Mouse (Mus musculus) limb, embryonic 15.5 days (tissue): ENCODE measurements around the gene Exoc6b. TPM values are rescaled to one million over a fixed set of nuclear protein-coding genes. Genes with fewer than 3 reads are reported as not detected.

Experiments used
- ATAC-seq: fragments of 200-750 bp; cut with Nextera tagmentation; 2 replicates; pipeline ENCODE4 v1.8.0; 2017; ENCODE audit warnings: low read depth, moderate TSS enrichment; ENCODE audit not compliant: insufficient number of reproducible peaks, low FRiP score, low TSS enrichment
- H3K27ac ChIP-seq: fragments of 300-500 bp; sonication (generic); 2 replicates; pipeline ENCODE4 v1.5.1; 2015; ENCODE audit warnings: moderate library complexity, mild to moderate bottlenecking, inconsistent platforms
- H3K27me3 ChIP-seq: fragments of 300-500 bp; sonication (generic); 2 replicates; pipeline ENCODE4 v1.6.1; 2015; ENCODE audit warnings: inconsistent platforms
- H3K36me3 ChIP-seq: fragments of 300-500 bp; sonication (generic); 2 replicates; pipeline ENCODE4 v1.6.1; 2015; ENCODE audit warnings: inconsistent platforms
- H3K4me1 ChIP-seq: fragments of 300-500 bp; sonication (generic); 2 replicates; pipeline ENCODE4 v1.6.1; 2015; ENCODE audit warnings: inconsistent platforms
- H3K4me2 ChIP-seq: fragments of 300-500 bp; sonication (generic); 2 replicates; pipeline ENCODE4 v1.6.1; 2015; ENCODE audit warnings: mild to moderate bottlenecking, inconsistent platforms
- H3K4me3 ChIP-seq: fragments of 300-500 bp; sonication (generic); 2 replicates; pipeline ENCODE4 v1.5.1; 2015; ENCODE audit warnings: mild to moderate bottlenecking, inconsistent platforms
- H3K9ac ChIP-seq: fragments of 300-500 bp; sonication (generic); 2 replicates; pipeline ENCODE4 v1.6.1; 2015; ENCODE audit warnings: inconsistent platforms
- H3K9me3 ChIP-seq: fragments of 300-500 bp; sonication (generic); 2 replicates; pipeline ENCODE4 v1.6.1; 2016; ENCODE audit warnings: inconsistent platforms
- WGBS: fragments of 180-500 bp; shearing (Covaris S2); methylation state at CpG from one replicate; pipeline ENCODE4 v1.1.7; 2015; 5-methylcytosine and 5-hydroxymethylcytosine counted together
- polyA plus RNA-seq: library from polyadenylated mRNA; unstranded; fragments of >200 nt; fragmentation: Nextera tagmentation; extraction: Ambion mirVana; gene quantifications from 2 replicates; pipeline ENCODE4 v1.2.1, GENCODE M21; 2015

Gene Exoc6b
- polyA plus RNA-seq, 1 experiment from 2014 or later, result 35.7 TPM

DNA sequence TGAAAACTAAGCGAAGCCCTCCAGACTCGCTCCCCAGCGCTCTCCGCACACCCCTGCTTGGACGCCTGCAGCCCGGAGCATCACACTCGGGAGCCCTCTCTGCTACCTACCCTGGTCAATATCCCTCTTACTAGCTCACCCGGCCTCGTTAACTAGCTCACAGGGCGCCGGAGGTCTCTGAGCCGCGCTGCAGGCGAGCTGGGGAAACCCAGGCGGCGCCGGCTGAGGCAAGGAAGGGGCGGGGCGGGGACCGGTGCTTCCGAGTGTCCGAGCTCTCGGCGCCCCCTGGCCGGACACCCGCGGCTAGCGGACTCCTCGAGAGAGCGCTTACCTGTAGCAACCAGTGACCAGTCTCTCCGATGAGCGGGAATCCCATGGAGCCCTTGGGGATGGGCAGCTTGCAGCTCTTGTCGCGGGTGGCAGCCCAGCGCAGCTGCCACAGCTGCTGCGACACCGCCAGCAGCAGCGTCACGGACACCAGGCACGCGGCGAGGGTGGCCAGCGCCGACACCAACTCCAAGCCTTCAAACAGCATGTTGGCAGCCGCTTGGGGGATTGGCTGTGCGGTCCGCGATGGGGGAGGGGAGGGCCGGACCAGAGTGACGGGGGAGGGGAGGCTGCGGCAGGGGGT, 481.7 kb downstream of the Exoc6b start:
- Histone ChIP-seq H3K27me3 (peaks cover 48% of the 10 kb centered on the region), H3K27ac (peak overlapping the region; percentile 90), H3K4me3 (peak overlapping the region; percentile 58), H3K36me3 (no peaks in the 10 kb centered on the region), H3K4me1 (peaks cover 73% of the 10 kb centered on the region), H3K4me2 (peak overlapping the region; percentile 96), H3K9me3 (no peaks in the 10 kb centered on the region), H3K9ac (peak overlapping the region; percentile 69)
- ATAC-seq, result no peak
- WGBS, result under 1% methylated on average over 51 of the region's 51 CpGs

GRCm38 (mm10) chr6:84586551-84587200, 482.6 kb downstream of the Exoc6b start:
- H3K4me1 ChIP-seq, result peaks cover 82% of the 10 kb centered on the region
- peak overlapping the region; percentile 96 for H3K4me2 ChIP-seq
- peaks cover 52% of the 10 kb centered on the region for H3K27me3 ChIP-seq
- no peaks in the 10 kb centered on the region for H3K9me3 ChIP-seq
- H3K36me3 ChIP-seq, result no peaks in the 10 kb centered on the region
- peak overlapping the region; percentile 90 for H3K27ac ChIP-seq
- H3K9ac ChIP-seq, result peak overlapping the region; percentile 69
- H3K4me3 ChIP-seq, result peak overlapping the region; percentile 58
- WGBS, result 2% methylated on average over 28 of the region's 28 CpGs
- no peak for ATAC-seq

DNA sequence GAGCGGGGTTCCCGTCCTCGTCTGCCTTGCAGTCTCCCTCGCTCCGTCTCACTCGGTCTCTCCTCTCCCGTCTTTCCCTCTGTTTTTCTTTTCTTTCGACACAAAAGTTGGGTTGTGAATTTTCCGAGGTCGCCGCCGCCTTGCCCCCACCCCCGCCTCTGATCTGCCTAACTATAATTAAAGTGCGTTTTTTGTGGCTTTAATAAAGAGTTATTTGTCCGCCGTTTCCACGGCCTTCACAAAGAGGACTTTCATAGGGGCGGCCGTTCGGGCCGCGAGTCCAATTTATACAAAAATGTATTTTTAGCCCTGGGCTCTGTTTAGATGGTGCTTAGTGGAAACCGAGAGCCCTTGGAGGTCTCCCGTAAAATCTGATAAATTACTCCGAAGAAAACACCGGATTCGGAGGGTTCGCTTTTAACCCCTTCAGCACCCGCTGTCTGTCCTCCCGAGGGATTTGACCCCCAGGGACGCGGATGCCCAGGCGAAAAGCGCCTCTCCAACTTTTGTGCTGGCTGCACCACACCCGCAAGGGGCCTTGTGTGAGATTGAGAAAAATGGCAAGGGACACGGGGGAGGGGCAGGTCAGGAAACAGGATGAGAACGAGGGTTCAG, 483.5 kb downstream of the Exoc6b start:
- H3K9me3 ChIP-seq, result no peaks in the 10 kb centered on the region
- H3K4me3 ChIP-seq, result peak overlapping the region; percentile 58
- peak overlapping the region; percentile 96 for H3K4me2 ChIP-seq
- H3K4me1 ChIP-seq, result peaks cover 91% of the 10 kb centered on the region
- H3K27ac ChIP-seq, result peak overlapping the region; percentile 90
- peak overlapping the region; percentile 29 for H3K9ac ChIP-seq
- WGBS, result under 1% methylated on average over 37 of the region's 37 CpGs
- no peak for ATAC-seq
- H3K36me3 ChIP-seq, result no peaks in the 10 kb centered on the region
- H3K27me3 ChIP-seq, result peaks cover 47% of the 10 kb centered on the region

GRCm38 (mm10) chr6:84584783-84585685, 484.3 kb downstream of the Exoc6b start:
- under 1% methylated on average over 66 of the region's 66 CpGs for WGBS
- peak overlapping the region; percentile 90 for H3K27ac ChIP-seq
- peaks cover 51% of the 10 kb centered on the region for H3K27me3 ChIP-seq
- peak; percentile 21; the same call in 1 of the 2 replicates for ATAC-seq
- peak overlapping the region; percentile 29 for H3K9ac ChIP-seq
- H3K4me3 ChIP-seq, result peak overlapping the region; percentile 58
- H3K36me3 ChIP-seq, result no peaks in the 10 kb centered on the region
- no peaks in the 10 kb centered on the region for H3K9me3 ChIP-seq
- H3K4me2 ChIP-seq, result peak overlapping the region; percentile 96
- peaks cover 96% of the 10 kb centered on the region for H3K4me1 ChIP-seq

DNA sequence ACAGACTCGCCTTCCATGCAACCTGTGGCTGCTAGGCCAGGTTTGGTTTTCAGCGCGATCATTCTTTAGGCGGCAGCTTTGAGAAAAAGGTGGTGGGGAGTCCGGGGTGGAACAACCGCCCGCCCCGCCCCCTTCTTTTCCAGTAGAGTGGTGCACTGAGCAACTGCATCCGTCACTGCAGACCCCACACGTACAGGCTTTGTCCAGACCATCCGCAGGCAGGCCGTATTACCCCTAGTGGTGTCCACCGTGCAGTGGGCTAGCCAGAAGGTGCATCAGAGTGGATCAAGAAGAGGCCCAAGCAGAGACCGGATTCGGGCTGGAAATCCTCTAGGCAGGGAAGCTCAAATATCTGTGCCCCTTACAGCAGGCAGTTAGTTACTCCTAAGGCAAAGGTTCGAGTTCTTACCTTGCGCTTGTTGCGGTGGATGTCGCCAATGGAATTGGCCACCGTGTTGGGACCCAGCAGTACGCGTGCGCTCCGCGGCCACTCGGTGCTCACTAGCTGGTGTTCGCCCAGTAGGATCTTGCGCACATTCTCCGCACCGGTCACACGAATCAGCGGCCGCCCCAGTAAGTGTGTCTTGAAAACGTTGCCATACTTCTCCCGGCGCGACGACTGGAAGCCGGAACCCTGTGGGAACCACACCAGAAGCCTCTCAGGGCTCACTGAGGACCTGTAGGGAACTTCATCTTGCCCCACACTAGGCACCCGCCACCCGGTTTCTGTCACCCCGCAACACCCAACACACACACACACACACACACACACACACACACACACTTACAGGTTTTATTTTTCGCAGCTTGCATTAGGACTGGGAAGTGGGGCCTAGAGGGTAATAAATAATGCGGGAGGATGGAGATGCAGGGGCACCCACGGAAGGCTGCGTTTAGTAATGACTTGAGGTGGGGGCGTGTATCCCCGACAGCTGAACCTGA, 485.2 kb downstream of the Exoc6b start:
- peaks cover 42% of the 10 kb centered on the region for H3K27me3 ChIP-seq
- H3K36me3 ChIP-seq, result no peaks in the 10 kb centered on the region
- no peaks in the 10 kb centered on the region for H3K9me3 ChIP-seq
- 0 out of 2 replicates have a peak overlapping the region, but pooled peaks have one; percentile 7 for H3K9ac ChIP-seq
- H3K27ac ChIP-seq, result peak overlapping the region; percentile 90
- ATAC-seq, result no peak
- H3K4me2 ChIP-seq, result peak overlapping the region; percentile 96
- H3K4me1 ChIP-seq, result peaks cover 96% of the 10 kb centered on the region
- 2% methylated on average over 48 of the region's 48 CpGs for WGBS
- H3K4me3 ChIP-seq, result peak overlapping the region; percentile 58

- under 1% methylated on average over 26 of the region's 26 CpGs for WGBS
- Histone ChIP-seq H3K4me1 (peaks cover 96% of the 10 kb centered on the region), H3K27me3 (peaks cover 40% of the 10 kb centered on the region), H3K27ac (peak overlapping the region; percentile 90), H3K36me3 (0 out of 2 replicates have a peak, but pooled peaks cover 2% of the 10 kb centered on the region), H3K4me2 (peak overlapping the region; percentile 96), H3K4me3 (peak overlapping the region; percentile 58), H3K9ac (no peak overlapping the region), H3K9me3 (no peaks in the 10 kb centered on the region)
- peak; percentile 32 for ATAC-seq
Observed at GRCm38 (mm10) chr6:84583371-84583770, 485.9 kb downstream of the Exoc6b start.

DNA sequence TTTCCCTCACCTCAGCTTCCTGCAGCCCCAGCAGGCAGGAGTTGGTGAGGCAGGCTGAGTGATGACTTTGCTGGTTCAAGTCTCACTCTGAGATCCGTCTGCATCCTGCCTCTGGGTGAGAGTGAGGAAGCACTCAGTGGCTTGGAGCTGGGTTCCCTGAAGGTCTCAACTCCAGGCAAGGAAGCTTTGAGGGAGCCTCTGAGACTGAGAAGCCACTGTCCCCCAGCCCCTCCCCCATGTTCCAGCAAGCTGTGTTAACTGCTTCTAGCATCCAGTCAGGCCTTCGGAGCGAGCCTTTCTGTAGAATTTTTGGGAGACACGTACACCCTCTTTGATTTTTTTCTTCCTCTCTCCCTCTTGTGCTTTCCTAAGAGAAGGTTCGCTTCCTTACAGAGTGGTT, 486.5 kb downstream of the Exoc6b start:
- Histone ChIP-seq H3K27me3 (peaks cover 38% of the 10 kb centered on the region), H3K9ac (no peak overlapping the region), H3K36me3 (0 out of 2 replicates have a peak, but pooled peaks cover 3% of the 10 kb centered on the region), H3K9me3 (no peaks in the 10 kb centered on the region), H3K4me3 (peak overlapping the region; percentile 58; the same call in 1 of the 2 replicates), H3K4me2 (peak overlapping the region; percentile 96), H3K27ac (peak overlapping the region; percentile 90), H3K4me1 (peaks cover 96% of the 10 kb centered on the region)
- ATAC-seq, result no peak
- 38% methylated on average over 5 of the region's 5 CpGs for WGBS

- Histone ChIP-seq H3K4me3 (no peak overlapping the region; the same call in 1 of the 2 replicates), H3K27ac (peak overlapping the region; percentile 90; the same call in 1 of the 2 replicates), H3K4me1 (peaks cover 94% of the 10 kb centered on the region), H3K9me3 (no peaks in the 10 kb centered on the region), H3K9ac (no peak overlapping the region), H3K36me3 (peaks cover 10% of the 10 kb centered on the region; the same call in 1 of the 2 replicates), H3K27me3 (peaks cover 36% of the 10 kb centered on the region), H3K4me2 (0 out of 2 replicates have a peak overlapping the region, but pooled peaks have one; percentile 8)
- no peak for ATAC-seq
- WGBS, result 41% methylated on average over 9 of the region's 9 CpGs
Observed at GRCm38 (mm10) chr6:84581833-84582445, 487.4 kb downstream of the Exoc6b start.

DNA sequence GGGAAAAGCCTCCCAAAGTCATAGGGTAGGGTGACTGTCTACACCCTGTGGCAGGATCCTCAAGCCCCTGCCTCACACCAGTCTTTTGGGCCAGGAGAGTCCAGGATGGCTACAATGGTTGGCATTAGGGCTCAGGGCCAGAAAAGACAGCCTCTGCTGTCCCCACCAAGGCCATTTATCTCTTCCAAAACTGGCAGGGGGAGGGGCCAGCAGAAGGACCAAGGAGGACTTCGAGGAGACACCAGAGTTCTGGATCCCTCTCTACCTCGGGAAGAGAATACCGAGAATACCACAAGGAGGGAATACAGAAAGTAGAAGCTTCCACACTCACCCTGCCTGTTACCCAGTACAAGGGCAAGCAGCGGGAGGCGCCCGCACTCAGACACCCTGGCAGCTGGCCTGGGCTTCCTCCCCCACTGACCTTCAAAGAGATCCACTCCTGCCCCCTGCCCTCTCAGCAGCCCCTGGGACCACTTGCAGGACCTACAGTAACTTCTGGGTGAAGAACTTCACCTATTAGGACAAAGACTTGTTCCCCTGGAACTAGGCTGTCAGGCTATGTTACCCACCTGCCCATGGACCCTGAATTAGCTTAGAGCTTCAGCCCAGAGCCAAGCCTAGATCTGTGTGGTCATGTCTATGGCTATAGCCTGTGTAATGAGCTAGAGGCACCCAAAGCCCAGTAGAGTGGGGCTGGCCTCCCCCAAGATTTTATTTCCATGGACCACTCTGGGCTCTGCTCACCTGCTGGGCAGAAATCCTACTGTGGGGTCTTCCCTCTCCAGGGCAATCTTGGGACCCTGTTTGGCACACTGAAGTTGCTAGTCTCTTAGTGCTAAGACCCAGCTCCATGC, 488.1 kb downstream of the Exoc6b start:
- Histone ChIP-seq H3K4me2 (0 out of 2 replicates have a peak overlapping the region, but pooled peaks have one; percentile 8), H3K27me3 (peaks cover 30% of the 10 kb centered on the region), H3K4me3 (no peak overlapping the region), H3K27ac (peak overlapping the region; percentile 13; the same call in 1 of the 2 replicates), H3K9ac (no peak overlapping the region), H3K36me3 (peaks cover 17% of the 10 kb centered on the region; the same call in 1 of the 2 replicates), H3K9me3 (no peaks in the 10 kb centered on the region), H3K4me1 (peaks cover 87% of the 10 kb centered on the region)
- WGBS, result 62% methylated on average over 6 of the region's 6 CpGs
- no peak for ATAC-seq
